Mouse (Mus musculus) kidney, adult 2 months (tissue): Measurements from ENCODE around the gene Bcar3. TPM values are rescaled to one million over a fixed set of nuclear protein-coding genes. Genes with fewer than 3 reads are reported as not detected.

Experiments used
- DNase-seq: peaks from one replicate; pipeline ENCODE4 v3.0.0; 2021
- H3K27ac ChIP-seq: fragments of 200-500 bp; 2 replicates; pipeline ENCODE4 v1.5.1; 2012; ENCODE audit warnings: low read depth, low read length, control low read depth, inconsistent platforms; ENCODE audit not compliant: insufficient read depth
- H3K27me3 ChIP-seq: fragments of 200-500 bp; replicated peaks from 2 replicates; pipeline ENCODE4 v1.6.1; 2012; ENCODE audit warnings: mild to moderate bottlenecking, moderate library complexity, low read length, inconsistent platforms; ENCODE audit not compliant: control insufficient read depth, insufficient read depth
- H3K36me3 ChIP-seq: fragments of 200-500 bp; 2 replicates; pipeline ENCODE4 v1.6.1; 2012; ENCODE audit warnings: mild to moderate bottlenecking, moderate library complexity, low read length, inconsistent platforms; ENCODE audit not compliant: control insufficient read depth, insufficient read depth
- H3K4me1 ChIP-seq: fragments of 200-500 bp; 2 replicates; pipeline ENCODE4 v1.6.1; 2011; ENCODE audit warnings: low read length; ENCODE audit not compliant: control insufficient read depth, insufficient read depth
- H3K4me3 ChIP-seq: fragments of 200-500 bp; 2 replicates; pipeline ENCODE4 v1.5.1; 2011; ENCODE audit warnings: mild to moderate bottlenecking, low read depth, low read length, control low read depth; ENCODE audit not compliant: insufficient read depth
- CTCF ChIP-seq: fragments of 200-500 bp; conservative IDR thresholded peaks from 2 replicates; pipeline ENCODE4 v1.5.1; 2011; ENCODE audit warnings: low read depth, mild to moderate bottlenecking, control low read depth, low read length, moderate library complexity, mixed read lengths; ENCODE audit not compliant: insufficient read depth, insufficient read length
- POLR2A ChIP-seq: fragments of 200-500 bp; IDR thresholded peaks from one replicate; pipeline ENCODE4 v1.6.1; 2011; ENCODE audit warnings: low read depth, low read length, control low read depth
- WGBS: fragments of 180-500 bp; shearing (Covaris S2); methylation state at CpG from one replicate; pipeline ENCODE4 v1.1.7; 2018; 5-methylcytosine and 5-hydroxymethylcytosine counted together
- polyA plus RNA-seq: library from polyadenylated mRNA; depleted of rRNA; stranded (reverse); fragments of >200 nt; gene quantifications from 2 replicates; pipeline ENCODE4 v1.2.3, GENCODE M21; 2012

The Bcar3 gene
- polyA plus RNA-seq, 1 experiment: 41.3 TPM

- no peaks in the 10 kb centered on the region for H3K36me3 ChIP-seq
- DNase-seq: no peak
- H3K27ac ChIP-seq: no peak overlapping the region; the same call in 1 of the 2 replicates
- H3K4me1 ChIP-seq: peaks cover 3% of the 10 kb centered on the region; the same call in 1 of the 2 replicates
- TF ChIP-seq CTCF (no peak), POLR2A (no peak)
- no peaks in the 10 kb centered on the region for H3K27me3 ChIP-seq
- WGBS: 66% methylated on average over 16 of the region's 16 CpGs
- no peak overlapping the region for H3K4me3 ChIP-seq
Observed at GRCm38 (mm10) chr3:122418564-122419274, 124.8 kb downstream of the Bcar3 start.

- Histone ChIP-seq H3K36me3 (no peaks in the 10 kb centered on the region), H3K4me3 (peak overlapping the region; percentile 94), H3K27me3 (no peaks in the 10 kb centered on the region), H3K27ac (peak overlapping the region; percentile 91), H3K4me1 (peaks cover 3% of the 10 kb centered on the region; the same call in 1 of the 2 replicates)
- peak; percentile 87 for DNase-seq
- TF ChIP-seq CTCF (no peak), POLR2A (no peak)
- WGBS: under 1% methylated on average over 63 of the region's 63 CpGs
Observed at GRCm38 (mm10) chr3:122419610-122420409, 125.9 kb downstream of the Bcar3 start.

GRCm38 (mm10) chr3:122420410-122420774, 126.5 kb downstream of the Bcar3 start:
- no peak for TF ChIP-seq POLR2A
- no peak for TF ChIP-seq CTCF
- peaks cover 3% of the 10 kb centered on the region; the same call in 1 of the 2 replicates for H3K4me1 ChIP-seq
- H3K4me3 ChIP-seq: peak overlapping the region; percentile 94
- no peaks in the 10 kb centered on the region for H3K36me3 ChIP-seq
- 4% methylated on average over 15 of the region's 15 CpGs for WGBS
- DNase-seq: peak; percentile 13
- H3K27ac ChIP-seq: peak overlapping the region; percentile 91; the same call in 1 of the 2 replicates
- no peaks in the 10 kb centered on the region for H3K27me3 ChIP-seq

GRCm38 (mm10) chr3:122421042-122421702, 127.2 kb downstream of the Bcar3 start:
- Histone ChIP-seq H3K36me3 (no peaks in the 10 kb centered on the region), H3K4me3 (no peak overlapping the region), H3K27ac (0 out of 2 replicates have a peak overlapping the region, but pooled peaks have one; percentile 12), H3K4me1 (peaks cover 3% of the 10 kb centered on the region; the same call in 1 of the 2 replicates), H3K27me3 (no peaks in the 10 kb centered on the region)
- TF ChIP-seq POLR2A: no peak
- TF ChIP-seq CTCF: no peak
- no peak for DNase-seq
- 59% methylated on average over 13 of the region's 13 CpGs for WGBS

- DNase-seq: peak; percentile 12
Observed at GRCm38 (mm10) chr3:122421802-122422201, 127.9 kb downstream of the Bcar3 start.

GRCm38 (mm10) chr3:122422276-122422675, 128.3 kb downstream of the Bcar3 start:
- H3K27me3 ChIP-seq: no peaks in the 10 kb centered on the region
- no peaks in the 10 kb centered on the region for H3K36me3 ChIP-seq
- H3K27ac ChIP-seq: no peak overlapping the region
- 86% methylated on average over 7 of the region's 7 CpGs for WGBS
- H3K4me3 ChIP-seq: no peak overlapping the region
- peaks cover 3% of the 10 kb centered on the region; the same call in 1 of the 2 replicates for H3K4me1 ChIP-seq
- no peak for DNase-seq
- TF ChIP-seq CTCF: no peak
- TF ChIP-seq POLR2A: no peak

More at GRCm38 (mm10) chr3:122421802-122422201, 127.9 kb downstream of the Bcar3 start:
- no peaks in the 10 kb centered on the region for H3K27me3 ChIP-seq
- H3K36me3 ChIP-seq: no peaks in the 10 kb centered on the region
- TF ChIP-seq POLR2A (no peak), CTCF (no peak)
- no peak overlapping the region for H3K4me3 ChIP-seq
- H3K27ac ChIP-seq: no peak overlapping the region
- peaks cover 3% of the 10 kb centered on the region; the same call in 1 of the 2 replicates for H3K4me1 ChIP-seq
- 62% methylated on average over 7 of the region's 7 CpGs for WGBS

GRCm38 (mm10) chr3:122423643-122424042, 129.7 kb downstream of the Bcar3 start:
- WGBS: 77% methylated on average over 7 of the region's 7 CpGs
- H3K4me1 ChIP-seq: peaks cover 3% of the 10 kb centered on the region; the same call in 1 of the 2 replicates
- H3K4me3 ChIP-seq: no peak overlapping the region
- H3K36me3 ChIP-seq: no peaks in the 10 kb centered on the region
- H3K27ac ChIP-seq: no peak overlapping the region
- H3K27me3 ChIP-seq: no peaks in the 10 kb centered on the region
- DNase-seq: no peak
- TF ChIP-seq CTCF (no peak), POLR2A (no peak)
